Mouse (Mus musculus) liver, embryonic 16.5 days (tissue): Measurements from ENCODE around the gene Rap1gap2. TPM values are rescaled to one million over a fixed set of nuclear protein-coding genes. Genes with fewer than 3 reads are reported as not detected.
A peak's percentile ranks its signal among the peaks of the same experiment; 100 is the strongest.

Source experiments
- ATAC-seq: fragments of 200-750 bp; cut with Nextera tagmentation; 2 replicates; pipeline ENCODE4 v1.8.0; 2017; ENCODE audit warnings: low read depth, mild to moderate bottlenecking, moderate number of reproducible peaks, moderate library complexity
- H3K27ac ChIP-seq: fragments of 300-500 bp; sonication (generic); 2 replicates; pipeline ENCODE4 v1.5.1; 2014; ENCODE audit warnings: mild to moderate bottlenecking, low read length
- H3K27me3 ChIP-seq: fragments of 300-500 bp; sonication (generic); 2 replicates; pipeline ENCODE4 v1.6.1; 2014; ENCODE audit warnings: low read depth, low read length, mixed read lengths; ENCODE audit not compliant: control insufficient read depth, insufficient read depth
- H3K36me3 ChIP-seq: fragments of 300-500 bp; sonication (generic); 2 replicates; pipeline ENCODE4 v1.6.1; 2014; ENCODE audit warnings: mild to moderate bottlenecking; ENCODE audit not compliant: control insufficient read depth, insufficient read depth
- H3K4me1 ChIP-seq: fragments of 300-500 bp; sonication (generic); 2 replicates; pipeline ENCODE4 v1.6.1; 2014; ENCODE audit warnings: low read depth, low read length, mixed read lengths; ENCODE audit not compliant: control insufficient read depth
- H3K4me2 ChIP-seq: fragments of 300-500 bp; sonication (generic); 2 replicates; pipeline ENCODE4 v1.6.1; 2014; ENCODE audit warnings: low read depth, low read length, mixed read lengths
- H3K4me3 ChIP-seq: fragments of 300-500 bp; sonication (generic); 2 replicates; pipeline ENCODE4 v1.5.1; 2014; ENCODE audit warnings: low read depth, mild to moderate bottlenecking, low read length
- H3K9ac ChIP-seq: fragments of 300-500 bp; sonication (generic); 2 replicates; pipeline ENCODE4 v1.6.1; 2014; ENCODE audit warnings: low read depth, low read length
- H3K9me3 ChIP-seq: fragments of 300-500 bp; sonication (generic); replicated peaks from 2 replicates; pipeline ENCODE4 v1.6.1; 2016; ENCODE audit warnings: low read length; ENCODE audit not compliant: control insufficient read depth
- WGBS: fragments of 180-500 bp; shearing (Covaris S2); extraction: QIAGEN DNeasy Blood & Tissue Kit; methylation state at CpG from one replicate; pipeline ENCODE4 v1.1.7; 2014; ENCODE audit not compliant: insufficient replicate concordance; 5-methylcytosine and 5-hydroxymethylcytosine counted together
- polyA plus RNA-seq: library from polyadenylated mRNA; unstranded; fragments of >200 nt; fragmentation: Nextera tagmentation; extraction: Ambion mirVana; gene quantifications from 2 replicates; pipeline ENCODE4 v1.2.1, GENCODE M21; 2015

Gene Rap1gap2
- polyA plus RNA-seq, 1 experiment from 2014 or later, result 1.2 TPM

DNA sequence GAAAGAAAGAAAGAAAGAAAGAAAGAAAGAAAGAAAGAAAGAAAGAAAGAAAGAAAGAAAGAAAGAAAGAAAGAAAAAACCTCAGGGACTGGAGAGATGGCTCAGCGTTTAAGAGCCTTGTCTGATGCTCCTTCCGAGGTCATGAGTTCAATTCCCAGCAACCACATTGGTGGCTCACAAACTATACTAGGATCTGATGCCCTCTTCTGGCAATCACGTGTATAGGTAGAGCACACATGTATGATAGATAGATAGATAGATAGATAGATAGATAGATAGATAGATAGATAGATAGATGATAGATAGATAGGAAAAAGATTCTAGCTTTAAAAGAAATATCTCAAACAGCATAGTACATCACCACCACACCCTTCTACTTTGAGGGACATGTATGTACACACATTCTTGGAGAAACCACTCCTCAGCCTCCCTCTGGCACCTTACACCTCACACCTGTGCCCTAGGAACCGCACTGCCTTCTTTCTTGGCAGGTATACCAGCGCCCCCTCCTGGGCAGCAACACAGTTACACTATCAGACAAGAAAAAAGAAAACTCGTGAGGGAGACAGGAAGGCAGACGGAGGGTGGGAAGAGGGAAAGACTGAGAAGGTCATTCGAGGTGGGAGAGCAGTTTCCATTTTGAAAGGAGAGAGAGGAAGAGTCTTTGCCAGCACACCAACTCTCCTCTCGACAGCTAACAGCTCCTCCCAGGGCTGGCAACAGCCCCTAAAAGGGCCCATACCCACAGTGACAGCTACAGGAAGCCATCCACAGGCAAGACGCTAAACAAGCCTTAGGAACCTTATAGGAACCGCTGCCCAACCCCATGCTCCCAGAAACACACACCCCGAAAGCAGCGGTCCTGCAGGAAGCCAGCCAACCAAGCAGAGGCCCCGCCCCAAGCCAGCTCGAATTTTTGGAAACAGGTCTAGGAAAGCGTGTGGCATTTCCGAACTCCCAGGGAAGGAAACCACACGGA is 84.2 kb downstream of the Rap1gap2 start:
- 12% methylated on average over 18 of the region's 18 CpGs for WGBS
- peaks cover 15% of the 10 kb centered on the region for H3K4me1 ChIP-seq
- H3K27ac ChIP-seq, result no peak overlapping the region
- peak overlapping the region; percentile 12; the same call in 1 of the 2 replicates for H3K4me2 ChIP-seq
- no peaks in the 10 kb centered on the region for H3K36me3 ChIP-seq
- no peak for ATAC-seq
- H3K27me3 ChIP-seq, result peaks cover 38% of the 10 kb centered on the region
- no peak overlapping the region for H3K4me3 ChIP-seq
- no peaks in the 10 kb centered on the region for H3K9me3 ChIP-seq
- H3K9ac ChIP-seq, result no peak overlapping the region

GRCm38 (mm10) chr11:74525605-74526004 is 85.1 kb downstream of the Rap1gap2 start:
- no peak overlapping the region for H3K27ac ChIP-seq
- H3K9ac ChIP-seq, result no peak overlapping the region
- no peak overlapping the region for H3K4me3 ChIP-seq
- ATAC-seq, result no peak
- H3K36me3 ChIP-seq, result no peaks in the 10 kb centered on the region
- H3K9me3 ChIP-seq, result no peaks in the 10 kb centered on the region
- WGBS, result 57% methylated on average over 9 of the region's 9 CpGs
- peaks cover 15% of the 10 kb centered on the region for H3K4me1 ChIP-seq
- no peak overlapping the region for H3K4me2 ChIP-seq
- peaks cover 47% of the 10 kb centered on the region for H3K27me3 ChIP-seq

- no peak overlapping the region for H3K27ac ChIP-seq
- no peak overlapping the region for H3K4me2 ChIP-seq
- H3K4me1 ChIP-seq, result peaks cover 15% of the 10 kb centered on the region
- H3K4me3 ChIP-seq, result no peak overlapping the region
- H3K36me3 ChIP-seq, result no peaks in the 10 kb centered on the region
- 64% methylated on average over 7 of the region's 7 CpGs for WGBS
- peaks cover 50% of the 10 kb centered on the region for H3K27me3 ChIP-seq
- no peaks in the 10 kb centered on the region for H3K9me3 ChIP-seq
- no peak for ATAC-seq
- no peak overlapping the region for H3K9ac ChIP-seq
These were observed 85.5 kb downstream of the Rap1gap2 start for GRCm38 (mm10) chr11:74525205-74525604.

GRCm38 (mm10) chr11:74524050-74524965 is 86.4 kb downstream of the Rap1gap2 start:
- Histone ChIP-seq H3K9ac (no peak overlapping the region), H3K4me3 (no peak overlapping the region), H3K9me3 (no peaks in the 10 kb centered on the region), H3K27ac (no peak overlapping the region), H3K4me1 (peaks cover 15% of the 10 kb centered on the region), H3K36me3 (no peaks in the 10 kb centered on the region), H3K27me3 (peaks cover 51% of the 10 kb centered on the region), H3K4me2 (no peak overlapping the region)
- WGBS, result 40% methylated on average over 9 of the region's 9 CpGs
- no peak for ATAC-seq

DNA sequence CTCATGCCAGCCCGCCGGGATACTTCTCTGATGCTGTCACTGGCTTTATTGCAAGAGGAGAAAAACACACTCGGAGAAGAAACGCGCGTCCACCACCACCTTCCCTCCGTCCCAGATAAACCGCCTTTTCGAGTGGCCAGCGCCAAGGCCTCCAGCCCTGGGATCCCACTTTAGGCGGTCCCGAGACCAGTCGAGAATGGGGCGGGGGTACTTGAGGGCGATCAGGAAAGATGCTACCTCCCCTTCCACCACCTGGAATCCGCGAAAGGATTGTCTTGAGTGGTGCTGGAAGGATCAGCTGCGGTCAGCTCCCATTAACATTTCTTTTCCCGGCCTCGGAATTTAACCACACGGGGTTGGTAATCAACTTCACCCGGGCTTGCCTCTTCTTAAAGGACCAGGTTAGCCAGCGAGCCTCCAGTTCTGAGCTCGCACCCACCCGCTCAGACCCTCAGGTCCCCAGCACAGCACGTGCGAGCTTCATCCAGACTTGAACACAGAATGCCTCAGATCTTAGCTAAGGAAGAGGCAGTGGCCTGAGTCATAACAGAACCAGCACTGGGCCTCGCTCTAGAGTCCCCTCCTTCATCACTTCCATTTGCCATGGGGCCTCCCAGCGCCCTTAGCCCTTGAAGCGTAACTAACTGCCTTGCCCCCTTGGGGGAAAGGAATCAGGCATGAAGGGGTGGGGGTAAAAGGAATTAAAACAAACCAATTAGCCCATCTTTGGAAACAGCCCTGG is 87.3 kb downstream of the Rap1gap2 start:
- H3K4me1 ChIP-seq, result peaks cover 15% of the 10 kb centered on the region
- peaks cover 52% of the 10 kb centered on the region for H3K27me3 ChIP-seq
- H3K4me2 ChIP-seq, result peak overlapping the region; percentile 77
- no peak for ATAC-seq
- H3K27ac ChIP-seq, result no peak overlapping the region
- no peaks in the 10 kb centered on the region for H3K9me3 ChIP-seq
- H3K36me3 ChIP-seq, result no peaks in the 10 kb centered on the region
- H3K4me3 ChIP-seq, result peak overlapping the region; percentile 62
- WGBS, result 7% methylated on average over 30 of the region's 30 CpGs
- H3K9ac ChIP-seq, result no peak overlapping the region

DNA sequence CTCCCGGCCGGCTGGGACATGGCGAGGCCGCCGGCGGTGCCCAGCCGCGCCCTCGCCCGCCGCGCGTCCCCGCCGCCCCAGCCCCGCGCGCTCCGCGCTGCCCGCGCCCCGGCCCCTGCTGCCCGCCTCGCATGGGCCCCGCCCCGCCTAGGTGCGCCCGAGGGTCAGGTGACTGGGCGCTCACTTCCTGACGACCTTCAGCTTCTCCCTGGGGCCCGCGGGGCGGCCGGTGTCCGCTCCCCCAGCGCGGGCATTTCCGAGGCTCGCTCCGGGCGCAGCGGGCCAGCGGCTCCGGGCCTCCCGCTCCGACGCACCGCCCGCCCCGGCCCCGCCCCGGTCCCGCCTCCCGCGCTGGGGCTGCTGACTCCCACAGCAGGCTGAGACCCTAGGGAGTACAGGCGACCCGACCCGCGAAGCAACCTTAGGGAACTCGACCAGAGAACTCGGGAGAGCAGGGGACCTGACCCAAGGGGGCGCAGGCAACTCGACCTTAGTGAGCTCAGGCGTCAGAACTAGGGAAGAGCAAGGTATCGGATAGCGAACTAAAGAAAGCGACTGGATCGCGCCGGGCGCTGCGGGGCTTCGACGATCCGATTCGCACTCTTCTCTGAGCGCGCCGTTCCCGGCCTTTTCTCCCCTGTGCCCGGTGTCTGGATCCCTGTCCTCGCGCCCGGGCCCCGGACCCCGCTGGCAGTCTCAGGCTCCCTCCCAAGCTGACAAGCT is 88.1 kb downstream of the Rap1gap2 start:
- ATAC-seq, result peak; percentile 71
- Histone ChIP-seq H3K9ac (peak overlapping the region; percentile 5; the same call in 1 of the 2 replicates), H3K4me1 (peaks cover 15% of the 10 kb centered on the region), H3K9me3 (no peaks in the 10 kb centered on the region), H3K4me3 (peak overlapping the region; percentile 62), H3K27me3 (peaks cover 52% of the 10 kb centered on the region), H3K36me3 (no peaks in the 10 kb centered on the region), H3K27ac (no peak overlapping the region), H3K4me2 (peak overlapping the region; percentile 77)
- under 1% methylated on average over 87 of the region's 87 CpGs for WGBS

GRCm38 (mm10) chr11:74521981-74522486 is 88.7 kb downstream of the Rap1gap2 start:
- Histone ChIP-seq H3K9ac (peak overlapping the region; percentile 5; the same call in 1 of the 2 replicates), H3K36me3 (no peaks in the 10 kb centered on the region), H3K27me3 (peaks cover 52% of the 10 kb centered on the region), H3K4me1 (peaks cover 14% of the 10 kb centered on the region), H3K9me3 (no peaks in the 10 kb centered on the region), H3K4me2 (peak overlapping the region; percentile 77), H3K27ac (no peak overlapping the region), H3K4me3 (peak overlapping the region; percentile 62)
- WGBS, result 1% methylated on average over 29 of the region's 29 CpGs
- no peak for ATAC-seq

- WGBS, result 54% methylated on average over 3 of the region's 3 CpGs
- no peak for ATAC-seq
- Histone ChIP-seq H3K9me3 (no peaks in the 10 kb centered on the region), H3K27ac (no peak overlapping the region), H3K27me3 (peaks cover 51% of the 10 kb centered on the region), H3K4me3 (no peak overlapping the region), H3K9ac (no peak overlapping the region), H3K4me2 (no peak overlapping the region), H3K4me1 (peaks cover 9% of the 10 kb centered on the region), H3K36me3 (no peaks in the 10 kb centered on the region)
These were observed 90.5 kb downstream of the Rap1gap2 start for GRCm38 (mm10) chr11:74520201-74520600.
